Mouse (Mus musculus): ENCODE results near the gene Zfp511.

DNA sequence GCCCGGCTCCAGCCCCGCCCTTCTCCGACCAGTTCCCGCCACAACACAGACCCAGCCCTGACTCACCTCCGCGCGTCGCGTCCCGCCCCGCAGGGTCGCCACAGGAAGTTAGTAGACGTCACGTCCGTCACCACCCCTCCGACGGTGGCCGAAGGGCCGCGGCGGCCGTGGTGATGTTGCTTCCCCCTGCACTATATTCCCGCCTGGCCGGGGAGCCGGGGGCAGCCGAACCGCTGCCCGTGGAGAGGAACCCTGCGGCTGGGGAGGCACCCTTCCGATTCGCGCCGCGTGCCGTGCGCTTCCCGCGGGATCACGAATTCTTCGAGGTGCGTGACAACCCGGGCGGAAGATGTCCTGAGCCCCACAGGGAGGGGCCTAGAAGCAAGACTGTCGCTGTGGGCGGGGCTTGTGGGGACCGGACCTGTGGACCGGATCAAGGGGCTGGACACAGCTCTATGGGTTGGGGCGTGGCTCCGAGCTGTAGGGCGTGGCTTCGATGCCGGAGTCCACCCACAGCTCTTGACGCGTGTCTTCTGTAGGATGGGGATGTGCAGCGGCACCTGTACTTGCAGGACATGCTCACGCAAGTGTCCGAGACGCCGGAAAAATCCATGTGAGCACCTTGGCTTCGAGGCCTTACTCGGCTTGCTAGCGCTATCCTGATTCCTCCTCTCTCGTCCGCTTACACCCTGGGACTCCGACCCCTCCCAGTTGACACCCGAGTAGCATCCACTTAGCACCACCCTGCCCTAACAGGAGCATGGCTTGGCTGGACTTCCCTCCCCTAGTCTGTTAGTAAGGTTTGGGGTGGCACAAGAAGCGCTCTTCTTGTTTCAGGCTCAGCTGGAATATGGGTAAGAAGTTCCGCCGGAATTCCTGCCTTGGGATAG, at the start of gene Zfp511, which contains the start of gene Tubgcp2:
- TF ChIP-seq CTCF (conservative IDR thresholded peaks at IDR 0.05; ENCODE audit: low read length) = no peak
- no peak for TF ChIP-seq POU5F1 (IDR thresholded peaks at IDR 0.05; ENCODE audit: borderline replicate concordance, low read length)
